Mouse (Mus musculus): ENCODE results near the gene Timm8a2. TPM values are rescaled to one million over a fixed set of nuclear protein-coding genes. Genes with fewer than 3 reads are reported as not detected.

The Timm8a2 gene
- polyA plus RNA-seq, 2 experiments, result not detected

DNA sequence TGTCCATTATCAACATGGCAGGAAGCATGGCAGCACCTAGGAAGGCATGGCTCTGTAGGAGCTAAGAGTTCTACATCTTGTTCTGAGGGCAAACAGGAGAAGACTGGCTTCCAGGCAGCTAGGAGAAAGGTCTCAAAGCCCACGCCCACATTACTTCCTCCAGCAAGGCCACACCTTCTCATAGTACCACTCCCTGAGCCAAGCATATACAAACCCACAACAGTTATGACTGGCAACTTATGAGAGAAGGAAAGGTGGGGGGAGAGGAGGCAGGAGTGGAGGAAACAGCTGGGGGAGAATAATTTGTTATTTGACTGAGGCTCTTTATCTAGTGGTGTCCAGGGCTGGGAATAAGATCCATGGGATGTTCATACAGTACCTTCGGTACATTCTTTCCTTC, 1.4 kb downstream of the Timm8a2 start:
- WGBS (ENCODE audit: insufficient replicate concordance), result 26% methylated on average over 2 of the region's 2 CpGs

DNA sequence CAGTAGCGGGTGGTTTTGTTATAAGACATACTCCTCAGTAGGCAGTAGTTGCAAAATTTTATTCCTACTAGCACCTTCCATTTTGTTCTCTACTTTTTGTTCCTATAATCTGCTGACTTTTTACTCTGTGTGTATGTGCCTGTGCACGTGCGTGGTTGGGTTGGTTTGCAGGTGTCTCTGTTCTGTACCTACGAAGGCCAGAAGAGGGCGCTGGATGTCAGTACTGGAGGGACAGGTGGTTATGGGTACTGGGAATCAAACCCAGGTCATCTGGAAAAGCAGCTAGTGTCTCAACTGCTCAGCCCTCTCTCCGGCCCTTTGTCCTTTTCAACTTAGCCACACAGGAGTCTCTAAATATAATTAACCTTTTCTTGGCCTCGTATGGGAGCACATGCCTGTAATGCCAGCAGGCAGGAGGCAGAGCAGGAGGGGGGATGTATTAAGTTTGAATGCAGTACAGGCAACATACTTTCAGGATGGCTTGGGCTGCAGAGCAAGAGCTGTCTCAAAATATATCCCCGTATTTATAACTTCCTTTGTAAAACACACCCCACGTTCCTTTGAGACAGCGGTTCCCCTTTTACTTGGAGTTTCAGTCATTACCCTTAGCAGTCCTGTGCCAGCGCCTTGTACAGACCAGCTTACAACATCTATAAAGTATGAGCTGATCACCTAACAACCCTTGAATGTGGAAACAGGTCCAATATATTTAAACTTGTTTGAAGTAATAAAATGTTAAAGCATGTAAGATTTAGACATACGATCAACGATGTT, 4.6 kb downstream of the Timm8a2 start:
- DNase-seq (ENCODE audit: low read depth in 3 of 3, low spot score in 3 of 3), result no peak
- no peak for ATAC-seq (ENCODE audit: insufficient read depth)
- peaks cover 3 to 15% of the 10 kb centered on the region in 2 experiments; a peak in 3 of 4 replicates for H3K4me1 ChIP-seq (replicated peaks; ENCODE audit: control insufficient read depth in 2 of 2, insufficient read depth in 2 of 2, low read length in 1 of 2)
- no peaks in the 10 kb centered on the region for H3K27me3 ChIP-seq (ENCODE audit: control insufficient read depth, insufficient read depth, low read length)
- H3K27ac ChIP-seq, result no peak overlapping the region
- H3K36me3 ChIP-seq (replicated peaks; ENCODE audit: control insufficient read depth, insufficient read depth, low read depth), result no peaks in the 10 kb centered on the region
- no peaks in the 10 kb centered on the region for H3K9me3 ChIP-seq (ENCODE audit: control insufficient read depth, low read length)
- peak; percentile 30 for TF ChIP-seq CTCF (IDR thresholded peaks at IDR 0.05; ENCODE audit: low read depth)
- no peak for TF ChIP-seq EP300 (IDR thresholded peaks at IDR 0.05; ENCODE audit: low read depth)
- 75% methylated on average over 13 of the region's 13 CpGs for WGBS (ENCODE audit: insufficient replicate concordance)
- H3K4me2 ChIP-seq (ENCODE audit: low read depth), result no peak overlapping the region
- no peak overlapping the region for H3K9ac ChIP-seq (replicated peaks)
- no peak overlapping the region for H3K4me3 ChIP-seq (ENCODE audit: insufficient read depth in 1 of 2, low read depth in 2 of 2, low read length in 2 of 2)

More for the DNA sequence above, 1.4 kb downstream of the Timm8a2 start:
- Histone ChIP-seq H3K4me2 (ENCODE audit: low read depth) (no peak overlapping the region), H3K9me3 (ENCODE audit: control insufficient read depth, low read length) (no peaks in the 10 kb centered on the region), H3K36me3 (replicated peaks; ENCODE audit: control insufficient read depth, insufficient read depth, low read depth) (no peaks in the 10 kb centered on the region), H3K4me3 (ENCODE audit: insufficient read depth in 1 of 2, low read depth in 2 of 2, low read length in 2 of 2) (no peak overlapping the region), H3K4me1 (replicated peaks; ENCODE audit: control insufficient read depth in 2 of 2, insufficient read depth in 2 of 2, low read length in 1 of 2) (peaks cover 0 to 2% of the 10 kb centered on the region in 2 experiments; a peak in 1 of 4 replicates), H3K27me3 (ENCODE audit: control insufficient read depth, insufficient read depth, low read length) (no peaks in the 10 kb centered on the region), H3K27ac (no peak overlapping the region), H3K9ac (replicated peaks) (no peak overlapping the region)
- no peak for TF ChIP-seq CTCF (IDR thresholded peaks at IDR 0.05; ENCODE audit: low read depth)
- no peak for TF ChIP-seq EP300 (IDR thresholded peaks at IDR 0.05; ENCODE audit: low read depth)
- no peak for ATAC-seq (ENCODE audit: insufficient read depth)
- no peak for DNase-seq (ENCODE audit: low read depth in 3 of 3, low spot score in 3 of 3)

DNA sequence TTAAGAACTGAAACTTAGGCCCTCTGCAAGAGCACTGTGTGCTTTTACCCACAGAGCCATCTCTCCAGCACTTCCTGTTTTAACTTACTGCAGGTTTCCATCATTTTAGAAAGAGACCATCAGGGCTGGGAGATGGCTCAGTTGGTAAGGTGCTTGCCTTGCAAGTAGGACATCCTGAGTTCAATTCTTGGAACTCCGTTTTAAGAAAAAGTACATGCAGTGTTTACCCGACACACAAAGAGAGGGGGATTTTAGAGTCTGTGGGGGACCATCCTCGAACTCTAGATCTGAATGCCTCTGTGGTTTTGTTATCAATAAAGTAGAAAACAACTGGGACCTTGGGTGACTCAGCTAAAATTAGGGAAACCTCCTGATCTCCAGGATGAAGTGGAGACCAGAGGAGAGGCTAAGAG, 6.9 kb downstream of the Timm8a2 start:
- Histone ChIP-seq H3K9ac (replicated peaks) (no peak overlapping the region), H3K27ac (no peak overlapping the region), H3K9me3 (ENCODE audit: control insufficient read depth, low read length) (no peaks in the 10 kb centered on the region), H3K36me3 (replicated peaks; ENCODE audit: control insufficient read depth, insufficient read depth, low read depth) (no peaks in the 10 kb centered on the region), H3K4me2 (ENCODE audit: low read depth) (no peak overlapping the region), H3K4me3 (ENCODE audit: insufficient read depth in 1 of 2, low read depth in 2 of 2, low read length in 2 of 2) (no peak overlapping the region), H3K27me3 (ENCODE audit: control insufficient read depth, insufficient read depth, low read length) (no peaks in the 10 kb centered on the region), H3K4me1 (replicated peaks; ENCODE audit: control insufficient read depth in 2 of 2, insufficient read depth in 2 of 2, low read length in 1 of 2) (peaks cover 3 to 15% of the 10 kb centered on the region in 2 experiments; a peak in 3 of 4 replicates)
- WGBS (ENCODE audit: insufficient replicate concordance), result 28% methylated on average over 3 of the region's 3 CpGs
- peak in 1 of 3 experiments; percentile 22 for DNase-seq (ENCODE audit: low read depth in 3 of 3, low spot score in 3 of 3)
- TF ChIP-seq EP300 (IDR thresholded peaks at IDR 0.05; ENCODE audit: low read depth), result no peak
- no peak for TF ChIP-seq CTCF (IDR thresholded peaks at IDR 0.05; ENCODE audit: low read depth)
- peak; percentile 37; the same call in 1 of the 2 replicates for ATAC-seq (ENCODE audit: insufficient read depth)

DNA sequence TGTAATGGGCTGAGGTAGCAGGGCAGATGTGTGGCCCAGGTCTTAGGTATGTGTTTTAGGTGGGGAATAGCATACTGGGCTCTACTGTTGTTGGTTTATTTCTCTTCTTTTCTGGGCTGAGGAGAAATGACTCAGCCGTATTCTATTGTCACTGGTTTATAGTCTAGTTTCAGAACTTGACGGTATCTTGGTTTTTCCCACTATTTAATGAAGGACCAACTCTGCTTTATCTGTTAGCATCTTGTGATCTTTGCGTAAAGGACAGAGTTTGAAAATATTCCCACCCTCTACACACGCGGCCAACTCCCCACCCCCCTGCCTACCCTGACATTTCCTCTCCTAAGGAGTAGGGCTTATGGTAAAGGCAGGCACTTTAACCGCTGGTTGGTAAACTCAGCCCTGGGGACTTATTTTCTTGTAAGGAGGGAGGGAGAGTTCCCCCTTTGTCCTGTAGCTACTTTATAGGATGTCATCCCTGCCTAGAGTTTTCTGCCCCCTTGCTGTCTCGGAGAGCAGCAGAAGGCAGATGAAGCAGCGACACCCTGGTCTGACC, 7.7 kb downstream of the Timm8a2 start:
- WGBS (ENCODE audit: insufficient replicate concordance), result 45% methylated on average over 8 of the region's 8 CpGs
- Histone ChIP-seq H3K27ac (no peak overlapping the region), H3K36me3 (replicated peaks; ENCODE audit: control insufficient read depth, insufficient read depth, low read depth) (no peaks in the 10 kb centered on the region), H3K4me3 (ENCODE audit: insufficient read depth in 1 of 2, low read depth in 2 of 2, low read length in 2 of 2) (no peak overlapping the region), H3K4me1 (replicated peaks; ENCODE audit: control insufficient read depth in 2 of 2, insufficient read depth in 2 of 2, low read length in 1 of 2) (peaks cover 3 to 15% of the 10 kb centered on the region in 2 experiments; a peak in 3 of 4 replicates), H3K9ac (replicated peaks) (no peak overlapping the region), H3K4me2 (ENCODE audit: low read depth) (no peak overlapping the region), H3K27me3 (ENCODE audit: control insufficient read depth, insufficient read depth, low read length) (no peaks in the 10 kb centered on the region), H3K9me3 (ENCODE audit: control insufficient read depth, low read length) (no peaks in the 10 kb centered on the region)
- DNase-seq (ENCODE audit: low read depth in 3 of 3, low spot score in 3 of 3) (no peak), ATAC-seq (ENCODE audit: insufficient read depth) (no peak)
- TF ChIP-seq EP300 (IDR thresholded peaks at IDR 0.05; ENCODE audit: low read depth), result no peak
- TF ChIP-seq CTCF (IDR thresholded peaks at IDR 0.05; ENCODE audit: low read depth), result no peak

DNA sequence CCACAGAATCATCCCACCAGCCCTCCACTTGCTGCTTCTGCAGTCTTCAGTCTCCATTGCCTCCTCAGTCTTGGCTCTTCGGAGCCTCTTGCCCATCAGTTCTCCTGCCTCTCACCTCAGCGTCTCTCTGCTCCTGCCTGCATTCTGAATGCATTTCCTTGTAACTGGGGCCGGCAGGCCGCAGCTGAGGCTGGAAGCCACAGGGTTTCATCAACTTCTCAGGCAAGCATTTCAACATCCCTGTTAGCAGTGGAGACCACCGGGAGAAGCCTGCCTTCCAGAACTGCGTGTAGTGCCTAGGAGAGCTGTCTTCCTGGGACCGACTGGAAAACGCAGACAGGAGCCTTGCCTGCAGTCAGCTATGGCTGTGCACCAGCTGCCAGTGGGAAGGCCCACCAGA, 13.3 kb downstream of the Timm8a2 start:
- DNase-seq (ENCODE audit: low read depth in 3 of 3, low spot score in 3 of 3), result no peak
- no peaks in the 10 kb centered on the region for H3K9me3 ChIP-seq (ENCODE audit: control insufficient read depth, low read length)
- no peak for TF ChIP-seq CTCF (IDR thresholded peaks at IDR 0.05; ENCODE audit: low read depth)
- TF ChIP-seq EP300 (IDR thresholded peaks at IDR 0.05; ENCODE audit: low read depth), result no peak
- ATAC-seq (ENCODE audit: insufficient read depth), result no peak
- no peak overlapping the region for H3K4me3 ChIP-seq (ENCODE audit: insufficient read depth in 1 of 2, low read depth in 2 of 2, low read length in 2 of 2)
- no peak overlapping the region for H3K4me2 ChIP-seq (ENCODE audit: low read depth)
- no peaks in the 10 kb centered on the region for H3K27me3 ChIP-seq (ENCODE audit: control insufficient read depth, insufficient read depth, low read length)
- 78% methylated on average over 8 of the region's 8 CpGs for WGBS (ENCODE audit: insufficient replicate concordance)
- H3K27ac ChIP-seq, result no peak overlapping the region
- no peaks in the 10 kb centered on the region for H3K36me3 ChIP-seq (replicated peaks; ENCODE audit: control insufficient read depth, insufficient read depth, low read depth)
- no peaks in the 10 kb centered on the region for H3K4me1 ChIP-seq (replicated peaks; ENCODE audit: control insufficient read depth in 2 of 2, insufficient read depth in 2 of 2, low read length in 1 of 2)
- no peak overlapping the region for H3K9ac ChIP-seq (replicated peaks)

Measured in liver, embryonic 14.5 days (tissue).